Mouse (Mus musculus): ENCODE measurements around the gene Slx1b. TPM values are rescaled to one million over a fixed set of nuclear protein-coding genes. Genes with fewer than 3 reads are reported as not detected.

Gene Slx1b
- polyA plus RNA-seq, 1 experiment from 2014 or later = 14.7 TPM

DNA sequence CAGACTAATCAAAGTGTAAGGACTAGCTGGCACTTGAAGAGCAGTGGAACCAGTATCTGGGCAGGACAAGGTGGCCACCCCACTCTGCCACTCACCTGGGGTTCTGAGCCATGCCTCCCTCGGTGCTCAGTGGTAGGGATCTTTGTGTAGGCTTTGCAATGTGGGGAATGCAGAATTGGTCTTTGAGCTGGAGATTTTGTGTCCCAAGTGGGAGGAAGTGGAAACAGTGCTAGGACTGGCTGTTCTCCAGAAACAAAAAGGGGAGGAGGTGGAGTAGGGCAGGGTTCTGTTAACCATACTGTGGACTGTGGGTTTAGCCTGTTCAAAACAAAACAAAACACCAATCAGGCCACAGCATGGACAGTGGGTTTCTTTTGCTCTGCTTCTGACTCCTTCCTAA lies 19.4 kb downstream of the Slx1b start, which contains the start of gene Sult1a1:
Gene Sult1a1 (minus strand): TSS at position 226 of the 400 bp plus-strand sequence.
- Histone ChIP-seq H3K27ac (no peak within 1 kb of the TSS), H3K4me2 (no peak within 1 kb of the TSS), H3K9me3 (no peaks in the 10 kb centered on the region), H3K4me1 (replicated peaks) (no peaks in the 10 kb centered on the region), H3K27me3 (no peaks in the 10 kb centered on the region), H3K4me3 (replicated peaks) (no peak within 1 kb of the TSS), H3K36me3 (peaks cover 39% of the 10 kb centered on the region), H3K9ac (replicated peaks) (no peak within 1 kb of the TSS)
- WGBS = 79% methylated on average over 1 of the region's 1 CpGs
- ATAC-seq (ENCODE audit: insufficient number of reproducible peaks, insufficient read depth, low FRiP score, low TSS enrichment, low read depth) = no peak

DNA sequence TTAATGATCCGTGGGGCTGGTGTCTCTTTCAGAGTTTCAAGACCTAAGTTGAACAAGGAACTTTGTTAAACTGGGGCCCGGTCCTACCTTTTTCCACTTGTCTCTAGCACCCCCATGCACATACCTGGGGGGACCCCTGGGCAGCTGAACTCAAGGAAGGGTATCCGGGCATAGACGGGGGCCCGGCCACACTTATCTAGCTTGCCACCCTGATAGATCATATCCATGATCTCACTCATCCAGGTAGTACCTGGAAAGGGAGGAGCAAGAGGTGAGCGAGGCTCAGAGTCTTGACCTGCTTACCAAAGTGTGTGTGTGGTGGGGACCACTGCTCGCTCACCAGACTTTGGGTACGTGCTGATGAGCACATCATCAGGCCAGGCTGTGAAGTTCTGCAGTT lies 20.5 kb downstream of the Slx1b start:
- H3K27ac ChIP-seq = no peak overlapping the region
- H3K4me3 ChIP-seq (replicated peaks) = no peak overlapping the region
- ATAC-seq (ENCODE audit: insufficient number of reproducible peaks, insufficient read depth, low FRiP score, low TSS enrichment, low read depth) = no peak
- H3K9ac ChIP-seq (replicated peaks) = no peak overlapping the region
- H3K9me3 ChIP-seq = no peaks in the 10 kb centered on the region
- H3K27me3 ChIP-seq = no peaks in the 10 kb centered on the region
- no peaks in the 10 kb centered on the region for H3K4me1 ChIP-seq (replicated peaks)
- 95% methylated on average over 8 of the region's 8 CpGs for WGBS
- peaks cover 50% of the 10 kb centered on the region for H3K36me3 ChIP-seq
- H3K4me2 ChIP-seq = no peak overlapping the region

DNA sequence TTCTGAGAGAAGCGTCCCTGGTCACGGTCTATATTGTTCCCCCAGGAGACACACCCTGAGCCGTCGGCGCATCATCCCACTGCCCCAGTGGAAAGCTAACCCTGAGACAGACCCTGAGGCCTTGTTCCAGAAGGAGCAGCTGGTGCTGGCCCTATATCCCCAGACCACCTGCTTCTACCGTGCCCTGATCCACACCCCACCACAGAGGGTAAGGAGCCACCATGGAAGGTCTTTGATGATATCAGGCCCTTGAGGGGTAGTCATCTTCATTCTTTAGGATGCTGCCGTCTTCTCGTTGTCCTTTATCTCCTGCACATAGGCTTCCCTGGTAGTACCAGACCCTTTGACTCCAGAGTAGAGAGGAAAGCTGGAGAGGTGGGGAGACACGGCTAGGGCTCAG lies 23.5 kb downstream of the Slx1b start:
- Histone ChIP-seq H3K4me3 (replicated peaks) (no peak overlapping the region), H3K9me3 (no peaks in the 10 kb centered on the region), H3K9ac (replicated peaks) (no peak overlapping the region), H3K36me3 (peaks cover 68% of the 10 kb centered on the region), H3K27me3 (no peaks in the 10 kb centered on the region), H3K4me1 (replicated peaks) (no peaks in the 10 kb centered on the region), H3K4me2 (no peak overlapping the region), H3K27ac (no peak overlapping the region)
- ATAC-seq (ENCODE audit: insufficient number of reproducible peaks, insufficient read depth, low FRiP score, low TSS enrichment, low read depth) = no peak
- whole genome bisulfite sequencing = 95% methylated on average over 9 of the region's 9 CpGs

DNA sequence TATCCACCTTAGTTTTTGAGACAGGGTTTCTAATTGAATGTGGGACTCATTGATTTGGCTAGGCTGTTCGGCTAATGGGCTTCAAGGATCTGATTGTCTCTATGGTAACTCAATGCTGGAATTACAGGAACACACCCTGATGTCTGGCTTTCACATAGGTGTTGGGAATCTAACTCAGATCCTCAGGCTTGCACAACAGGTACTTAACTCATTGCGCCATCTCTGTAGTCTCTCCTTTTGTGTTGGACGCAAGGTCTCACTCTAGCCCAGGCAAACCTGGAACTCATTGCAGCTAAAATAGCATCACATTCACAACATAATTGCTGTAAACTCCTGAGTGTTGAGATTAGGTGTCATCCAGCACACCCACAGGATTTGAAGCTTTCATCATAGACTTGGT lies 25.4 kb downstream of the Slx1b start:
- WGBS = 93% methylated on average over 3 of the region's 3 CpGs
- Histone ChIP-seq H3K9ac (replicated peaks) (no peak overlapping the region), H3K9me3 (no peaks in the 10 kb centered on the region), H3K27ac (no peak overlapping the region), H3K4me2 (no peak overlapping the region), H3K4me1 (replicated peaks) (no peaks in the 10 kb centered on the region), H3K4me3 (replicated peaks) (no peak overlapping the region), H3K36me3 (peaks cover 81% of the 10 kb centered on the region), H3K27me3 (no peaks in the 10 kb centered on the region)
- ATAC-seq (ENCODE audit: insufficient number of reproducible peaks, insufficient read depth, low FRiP score, low TSS enrichment, low read depth) = no peak

DNA sequence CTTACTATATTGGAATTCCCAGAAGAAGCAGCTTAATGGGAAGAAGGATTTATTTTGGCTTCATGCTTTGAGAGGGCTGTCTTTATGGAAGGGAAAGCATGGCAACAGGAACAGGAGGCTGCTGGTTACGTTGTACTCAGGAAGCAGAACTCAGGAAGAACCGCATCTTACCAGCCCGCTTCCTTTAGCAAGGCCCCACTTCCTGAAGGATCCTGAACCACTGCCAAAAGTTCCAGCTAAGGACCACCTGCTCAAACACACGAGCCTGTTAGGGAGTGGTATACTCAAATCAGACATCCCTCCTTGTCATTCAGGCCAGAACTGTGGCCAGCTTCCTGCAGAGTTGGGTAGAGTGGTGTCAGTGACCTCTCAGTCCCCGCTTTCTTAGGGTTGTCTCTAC lies 27.1 kb downstream of the Slx1b start:
- peaks cover 87% of the 10 kb centered on the region for H3K36me3 ChIP-seq
- H3K4me3 ChIP-seq (replicated peaks) = no peak overlapping the region
- no peak overlapping the region for H3K9ac ChIP-seq (replicated peaks)
- H3K27me3 ChIP-seq = no peaks in the 10 kb centered on the region
- ATAC-seq (ENCODE audit: insufficient number of reproducible peaks, insufficient read depth, low FRiP score, low TSS enrichment, low read depth) = no peak
- no peaks in the 10 kb centered on the region for H3K4me1 ChIP-seq (replicated peaks)
- H3K27ac ChIP-seq = no peak overlapping the region
- no peaks in the 10 kb centered on the region for H3K9me3 ChIP-seq
- no peak overlapping the region for H3K4me2 ChIP-seq
- WGBS = 89% methylated on average over 5 of the region's 5 CpGs

DNA sequence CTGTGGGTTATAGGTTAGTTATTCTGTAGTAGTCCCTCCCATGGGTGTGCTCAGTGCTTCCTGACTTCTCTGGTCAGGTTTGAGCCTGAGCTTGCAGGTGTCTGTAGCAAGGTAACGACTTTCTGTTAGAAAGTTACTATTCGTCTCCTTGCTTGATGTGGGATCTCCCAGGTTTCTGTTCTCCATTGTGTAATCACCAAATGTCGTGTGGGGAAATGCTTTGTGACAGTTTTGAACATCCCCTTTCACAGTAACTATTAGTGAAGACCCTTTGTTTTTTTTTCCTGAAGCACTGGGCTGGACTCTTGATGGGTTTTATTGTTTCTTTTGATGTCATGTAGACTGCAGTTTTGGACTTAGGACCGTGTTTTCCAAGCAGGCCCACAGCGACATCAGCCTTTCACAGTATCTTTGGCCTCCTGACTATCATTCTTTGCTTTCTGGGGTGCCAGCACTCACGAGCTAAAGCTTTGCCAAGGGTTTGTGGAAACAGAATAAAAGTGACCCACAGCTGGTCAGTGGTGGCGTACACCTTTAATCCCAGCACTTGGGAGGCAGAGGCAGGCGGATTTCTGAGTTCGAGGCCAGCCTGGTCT lies 28.0 kb downstream of the Slx1b start:
- ATAC-seq (ENCODE audit: insufficient number of reproducible peaks, insufficient read depth, low FRiP score, low TSS enrichment, low read depth) = no peak
- Histone ChIP-seq H3K36me3 (peaks cover 86% of the 10 kb centered on the region), H3K9ac (replicated peaks) (no peak overlapping the region), H3K4me1 (replicated peaks) (no peaks in the 10 kb centered on the region), H3K4me2 (no peak overlapping the region), H3K27me3 (no peaks in the 10 kb centered on the region), H3K9me3 (no peaks in the 10 kb centered on the region), H3K4me3 (replicated peaks) (no peak overlapping the region), H3K27ac (no peak overlapping the region)
- WGBS = 80% methylated on average over 9 of the region's 9 CpGs

DNA sequence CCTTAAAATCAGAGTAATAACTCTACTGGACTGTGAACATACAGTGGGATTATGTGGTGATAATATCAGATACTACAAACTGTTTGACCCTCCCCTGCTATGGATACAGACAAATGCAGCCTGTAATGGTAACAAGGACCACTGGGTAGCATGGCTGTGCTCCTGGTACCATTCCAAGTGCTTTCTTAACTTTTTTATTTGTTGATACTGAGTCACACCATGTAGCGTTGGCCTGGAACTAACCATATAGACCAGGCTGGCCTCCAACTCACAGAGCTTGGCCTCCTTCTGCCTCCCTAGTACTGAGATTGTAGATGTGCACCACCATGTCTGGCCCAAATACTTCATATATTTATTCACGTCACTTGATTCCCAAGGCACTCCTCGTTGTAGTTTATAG lies 30.3 kb downstream of the Slx1b start:
- peaks cover 68% of the 10 kb centered on the region for H3K36me3 ChIP-seq

DNA sequence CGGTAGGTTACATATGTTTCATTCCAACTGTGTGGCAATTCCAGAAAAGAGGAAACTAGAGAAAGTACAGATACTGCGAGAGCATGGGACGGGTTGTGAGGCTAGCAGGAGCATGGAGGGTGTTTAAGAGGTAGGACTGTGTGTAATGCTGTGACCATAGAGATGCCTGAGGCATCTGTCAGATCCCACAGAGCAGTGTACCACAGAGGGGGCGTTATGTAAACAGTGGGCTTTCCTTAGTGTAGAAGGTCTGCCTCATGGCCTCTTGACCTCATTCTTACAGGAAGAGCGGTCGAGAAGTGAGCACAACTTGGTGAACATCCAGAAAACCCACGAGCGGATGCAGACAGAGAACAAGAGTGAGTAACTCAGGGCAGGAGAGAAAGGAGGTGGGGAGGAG lies 31.9 kb downstream of the Slx1b start:
- no peak overlapping the region for H3K9ac ChIP-seq (replicated peaks)
- no peaks in the 10 kb centered on the region for H3K4me1 ChIP-seq (replicated peaks)
- 78% methylated on average over 8 of the region's 8 CpGs for WGBS
- peaks cover 60% of the 10 kb centered on the region for H3K36me3 ChIP-seq
- H3K27ac ChIP-seq = no peak overlapping the region
- no peaks in the 10 kb centered on the region for H3K9me3 ChIP-seq
- H3K4me2 ChIP-seq = no peak overlapping the region
- no peak overlapping the region for H3K4me3 ChIP-seq (replicated peaks)
- H3K27me3 ChIP-seq = no peaks in the 10 kb centered on the region
- no peak for ATAC-seq (ENCODE audit: insufficient number of reproducible peaks, insufficient read depth, low FRiP score, low TSS enrichment, low read depth)

More for the DNA sequence above, 30.3 kb downstream of the Slx1b start:
- Histone ChIP-seq H3K27me3 (no peaks in the 10 kb centered on the region), H3K27ac (no peak overlapping the region), H3K9ac (replicated peaks) (no peak overlapping the region), H3K4me3 (replicated peaks) (no peak overlapping the region), H3K4me1 (replicated peaks) (no peaks in the 10 kb centered on the region), H3K4me2 (no peak overlapping the region), H3K9me3 (no peaks in the 10 kb centered on the region)
- ATAC-seq (ENCODE audit: insufficient number of reproducible peaks, insufficient read depth, low FRiP score, low TSS enrichment, low read depth) = no peak
- 86% methylated on average over 3 of the region's 3 CpGs for WGBS

DNA sequence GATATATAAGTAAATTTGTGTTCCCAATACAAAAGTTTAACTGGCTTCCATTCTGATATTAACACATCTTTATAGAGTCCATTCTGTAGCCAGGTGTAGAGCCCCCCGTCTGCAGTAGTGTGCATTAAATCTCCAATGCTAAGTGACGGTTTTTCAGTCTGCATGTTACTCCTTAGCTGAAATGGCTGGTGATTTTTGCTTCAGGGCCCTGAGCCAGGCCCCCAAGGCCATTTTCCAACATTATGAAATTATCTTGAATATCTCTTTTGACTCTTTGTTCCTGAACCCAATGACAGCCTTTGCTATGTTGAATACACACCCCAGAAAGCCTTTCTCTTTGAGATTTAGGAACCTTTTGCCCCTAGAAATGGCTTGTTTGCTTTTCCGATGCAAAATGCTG lies 35.8 kb downstream of the Slx1b start:
- no peak for ATAC-seq (ENCODE audit: insufficient number of reproducible peaks, insufficient read depth, low FRiP score, low TSS enrichment, low read depth)
- WGBS = 82% methylated on average over 3 of the region's 3 CpGs
- Histone ChIP-seq H3K9ac (replicated peaks) (no peak overlapping the region), H3K4me3 (replicated peaks) (no peak overlapping the region), H3K9me3 (no peaks in the 10 kb centered on the region), H3K4me1 (replicated peaks) (no peaks in the 10 kb centered on the region), H3K27me3 (no peaks in the 10 kb centered on the region), H3K36me3 (peaks cover 26% of the 10 kb centered on the region), H3K4me2 (no peak overlapping the region), H3K27ac (no peak overlapping the region)

DNA sequence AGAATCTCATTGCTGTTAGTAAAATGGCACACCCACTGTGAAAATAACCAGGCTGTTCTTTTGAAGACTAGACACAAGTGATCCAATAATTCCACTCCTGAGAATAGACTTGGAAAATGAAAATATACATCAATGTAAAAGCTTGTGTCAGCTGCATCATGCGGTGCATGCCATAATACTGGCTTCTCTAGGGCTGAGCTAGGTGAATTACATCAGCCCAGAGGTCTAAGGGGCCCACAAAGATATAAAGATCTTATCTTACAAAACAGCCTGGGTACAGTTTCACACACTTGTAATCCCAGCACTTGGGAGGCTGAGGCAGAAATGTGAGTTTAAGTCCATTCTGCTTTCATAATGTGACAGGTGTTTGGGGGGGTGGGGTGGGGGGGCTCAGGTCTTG lies 38.1 kb downstream of the Slx1b start:
- Histone ChIP-seq H3K4me2 (no peak overlapping the region), H3K4me1 (replicated peaks) (no peaks in the 10 kb centered on the region), H3K27me3 (no peaks in the 10 kb centered on the region), H3K9ac (replicated peaks) (no peak overlapping the region), H3K36me3 (peaks cover 4% of the 10 kb centered on the region), H3K9me3 (no peaks in the 10 kb centered on the region), H3K27ac (no peak overlapping the region), H3K4me3 (replicated peaks) (no peak overlapping the region)
- no peak for ATAC-seq (ENCODE audit: insufficient number of reproducible peaks, insufficient read depth, low FRiP score, low TSS enrichment, low read depth)
- WGBS = 90% methylated on average over 1 of the region's 1 CpGs

DNA sequence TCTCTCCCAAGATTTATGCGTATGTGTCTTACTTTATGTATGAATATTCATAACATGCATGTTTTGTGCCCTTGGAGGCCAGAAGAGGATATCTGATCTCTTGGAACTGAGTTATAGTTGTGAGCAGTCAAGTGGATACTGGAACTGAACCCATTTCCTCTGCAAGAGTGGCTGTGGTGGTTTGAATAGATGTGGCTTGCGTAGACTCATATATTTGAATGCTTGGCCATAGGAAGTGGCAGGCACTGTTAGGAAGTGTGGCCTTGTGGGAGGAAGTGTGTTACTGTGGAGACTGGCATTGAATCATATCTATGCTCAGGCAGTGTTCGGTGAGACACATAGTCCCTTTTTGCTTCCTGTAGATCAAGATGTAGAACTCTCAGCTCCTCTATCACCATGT lies 39.9 kb downstream of the Slx1b start:
- no peaks in the 10 kb centered on the region for H3K36me3 ChIP-seq
- H3K4me2 ChIP-seq = no peak overlapping the region
- no peaks in the 10 kb centered on the region for H3K9me3 ChIP-seq
- H3K9ac ChIP-seq (replicated peaks) = no peak overlapping the region
- H3K4me1 ChIP-seq (replicated peaks) = no peaks in the 10 kb centered on the region
- WGBS = 92% methylated on average over 3 of the region's 3 CpGs
- H3K27ac ChIP-seq = no peak overlapping the region
- no peak overlapping the region for H3K4me3 ChIP-seq (replicated peaks)
- no peaks in the 10 kb centered on the region for H3K27me3 ChIP-seq
- no peak for ATAC-seq (ENCODE audit: insufficient number of reproducible peaks, insufficient read depth, low FRiP score, low TSS enrichment, low read depth)

DNA sequence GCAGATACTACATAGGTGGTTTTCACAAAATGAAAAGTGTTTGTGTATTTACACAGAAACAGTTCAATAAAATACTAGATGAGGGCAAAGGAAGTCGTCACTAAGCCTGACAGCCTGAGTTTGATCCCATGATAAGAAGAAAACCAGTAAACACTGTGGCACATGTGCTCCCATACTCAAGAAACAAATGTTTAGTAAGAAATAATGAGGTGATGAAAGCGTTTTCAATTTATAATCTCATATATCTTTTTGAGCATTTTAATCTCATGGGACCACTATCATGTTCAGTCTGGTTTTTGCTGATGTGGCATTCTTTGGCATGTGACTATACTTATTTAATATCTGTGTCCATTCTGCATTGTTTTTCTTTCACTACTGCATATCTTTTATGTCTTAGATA lies 41.6 kb downstream of the Slx1b start:
- Histone ChIP-seq H3K36me3 (no peaks in the 10 kb centered on the region), H3K27ac (no peak overlapping the region), H3K4me2 (no peak overlapping the region), H3K9me3 (no peaks in the 10 kb centered on the region), H3K27me3 (no peaks in the 10 kb centered on the region), H3K4me1 (replicated peaks) (0 out of 2 replicates have a peak, but pooled peaks cover 8% of the 10 kb centered on the region), H3K4me3 (replicated peaks) (no peak overlapping the region), H3K9ac (replicated peaks) (no peak overlapping the region)
- WGBS = 77% methylated on average over 2 of the region's 2 CpGs
- no peak for ATAC-seq (ENCODE audit: insufficient number of reproducible peaks, insufficient read depth, low FRiP score, low TSS enrichment, low read depth)

Data from limb, embryonic 12.5 days (tissue).